Mouse (Mus musculus): ENCODE data around the gene Exoc4.

Gene Exoc4

GRCm38 (mm10) chr6:33248894-33249758, at the start of gene Exoc4:
Gene Exoc4, plus strand, starts transcription at chr6:33249085.
- in situ Hi-C loops (cut with MboI; ENCODE audit: unreplicated experiment in 2 of 2), result no loop called here

GRCm38 (mm10) chr6:33218780-33219179, 30.1 kb upstream of the Exoc4 start:
- in situ Hi-C loops (cut with MboI; ENCODE audit: unreplicated experiment in 2 of 2), result no loop called here

GRCm38 (mm10) chr6:33226700-33227099, 22.2 kb upstream of the Exoc4 start:
- in situ Hi-C loops (cut with MboI; ENCODE audit: unreplicated experiment in 2 of 2), result no loop called here

GRCm38 (mm10) chr6:33227371-33227770, 21.5 kb upstream of the Exoc4 start:
- in situ Hi-C loops (cut with MboI; ENCODE audit: unreplicated experiment in 2 of 2), result no loop called here

DNA sequence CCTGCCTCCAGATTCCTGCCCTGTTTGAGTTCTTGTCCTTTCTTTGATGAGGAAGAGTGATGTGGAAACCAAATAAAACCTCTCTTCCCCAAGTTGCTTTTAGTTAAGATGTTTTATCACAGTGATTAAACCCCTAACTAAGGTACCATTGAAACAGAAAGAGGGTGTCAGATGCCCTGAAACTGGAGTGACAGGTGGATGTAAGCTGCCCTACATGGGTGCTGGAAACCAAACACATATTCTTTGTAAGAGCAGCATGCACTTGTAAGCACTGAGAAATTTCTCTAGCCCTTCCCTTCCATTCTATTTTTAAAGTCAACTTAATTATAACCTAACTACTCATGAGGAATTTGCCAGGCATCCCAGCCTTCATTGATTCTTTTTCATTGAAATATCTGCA, 7.6 kb upstream of the Exoc4 start:
- in situ Hi-C loops (cut with MboI; ENCODE audit: unreplicated experiment in 2 of 2), result no loop called here

DNA sequence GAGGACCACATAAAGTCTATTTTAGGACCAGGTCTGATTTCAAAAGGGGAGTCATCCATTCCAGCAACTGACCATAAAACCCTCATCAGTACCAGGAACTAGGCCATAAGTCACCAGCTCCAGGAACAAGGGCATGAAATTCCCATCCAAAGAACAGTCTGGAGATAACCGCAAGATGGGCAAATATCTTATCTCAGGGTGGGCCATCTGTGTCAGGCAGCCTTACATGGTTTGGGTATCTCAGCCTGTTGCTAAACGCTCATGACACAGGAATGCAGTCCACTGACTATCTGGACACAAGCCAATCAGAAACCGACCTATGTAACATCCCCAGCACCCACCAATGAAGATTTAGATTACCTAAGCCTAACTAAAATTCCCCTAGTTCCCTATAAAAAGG, 4.3 kb upstream of the Exoc4 start:
- in situ Hi-C loops (cut with MboI; ENCODE audit: unreplicated experiment in 2 of 2), result no loop called here

DNA sequence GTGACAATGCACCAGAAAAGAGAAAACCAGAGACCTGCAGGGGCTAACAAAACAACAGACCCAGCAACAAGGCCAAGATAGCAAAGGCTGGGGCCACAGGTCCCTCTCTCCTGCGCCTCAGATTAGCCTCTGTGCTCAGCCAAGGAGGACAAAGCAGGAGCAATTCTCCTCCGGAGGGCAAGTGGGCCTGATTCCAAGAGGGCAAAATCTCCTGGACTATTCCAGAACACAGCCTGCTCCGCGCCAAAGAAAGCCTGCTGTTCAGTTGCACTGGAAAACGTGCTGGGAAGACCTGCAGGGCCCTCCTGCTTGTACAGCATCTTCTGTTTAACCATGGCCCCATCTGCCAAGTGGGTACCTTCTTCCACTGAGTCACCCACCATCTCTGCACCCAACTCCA, 1.7 kb upstream of the Exoc4 start:
- in situ Hi-C loops (cut with MboI; ENCODE audit: unreplicated experiment in 2 of 2), result no loop called here

- in situ Hi-C loops (cut with MboI; ENCODE audit: unreplicated experiment in 2 of 2), result no loop called here
These were observed 1.1 kb upstream of the Exoc4 start for GRCm38 (mm10) chr6:33247576-33248355.

DNA sequence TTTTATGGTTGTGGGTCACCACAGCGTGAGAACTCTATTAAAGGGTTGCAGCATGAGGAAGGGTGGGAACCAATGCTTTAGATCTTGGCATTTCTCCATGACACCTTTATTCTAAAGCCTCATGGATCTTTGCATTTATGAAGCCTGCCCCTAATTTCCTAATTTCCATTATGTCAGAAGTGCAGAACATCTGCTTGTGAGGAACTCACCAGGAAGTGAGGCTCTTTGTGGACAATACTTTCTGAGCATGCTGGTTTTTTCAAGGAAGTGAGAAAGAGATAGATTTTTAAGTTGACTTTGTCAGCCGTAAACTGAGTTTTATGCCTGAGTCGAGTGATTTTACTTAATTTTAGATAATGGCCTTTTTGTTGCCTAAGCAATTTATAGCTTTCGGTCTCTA, 7.8 kb downstream of the Exoc4 start:
- in situ Hi-C loops (cut with MboI; ENCODE audit: unreplicated experiment in 2 of 2), result loop anchor here (10.0 to 25.0 kb wide), 4 partner anchors 192 to 1606 kb away; partner anchors contain the start of genes Chchd3 (in 1 of the 2) and Tmem140 (in 1 of the 2)

- in situ Hi-C loops (cut with MboI; ENCODE audit: unreplicated experiment in 2 of 2), result loop anchor here (10.0 to 25.0 kb wide), 4 partner anchors 192 to 1605 kb away; partner anchors contain the start of genes Chchd3 (in 1 of the 2) and Tmem140 (in 1 of the 2)
These were observed 8.3 kb downstream of the Exoc4 start for GRCm38 (mm10) chr6:33257076-33257789.

DNA sequence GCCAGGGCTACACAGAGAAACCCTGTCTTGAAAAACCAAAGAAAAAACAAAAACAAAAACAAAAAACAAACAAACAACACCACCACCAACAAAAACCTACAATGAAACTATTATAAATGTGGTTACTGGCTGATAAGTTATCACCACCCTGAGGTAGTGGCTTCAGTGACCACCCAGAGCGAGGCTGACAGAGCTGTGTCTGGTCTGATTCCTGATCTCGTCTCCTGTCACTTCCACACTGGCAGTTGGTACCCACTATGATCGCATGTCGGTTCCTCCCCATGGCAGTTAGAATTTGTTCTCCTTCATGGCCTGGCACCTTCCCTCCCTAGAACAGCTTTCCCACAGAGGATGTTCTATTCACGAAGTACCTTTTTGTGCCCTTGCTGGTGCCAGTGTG, 11.0 kb downstream of the Exoc4 start:
- in situ Hi-C loops (cut with MboI; ENCODE audit: unreplicated experiment in 2 of 2), result loop anchor here (10.0 to 25.0 kb wide), 4 partner anchors 195 to 1602 kb away; partner anchors contain the start of genes Chchd3 (in 1 of the 2) and Tmem140 (in 1 of the 2)

- in situ Hi-C loops (cut with MboI; ENCODE audit: unreplicated experiment in 2 of 2), result loop anchor here (25.0 kb wide), 2 partner anchors 1499 to 1601 kb away; partner anchors contain the start of gene Tmem140 (in 1 of the 2)
These were observed 12.7 kb downstream of the Exoc4 start for GRCm38 (mm10) chr6:33261606-33262005.

- in situ Hi-C loops (cut with MboI; ENCODE audit: unreplicated experiment in 2 of 2), result loop anchor here (25.0 kb wide), 2 partner anchors 1502 to 1598 kb away; partner anchors contain the start of gene Tmem140 (in 1 of the 2)
These were observed 15.1 kb downstream of the Exoc4 start for GRCm38 (mm10) chr6:33263950-33264349.

DNA sequence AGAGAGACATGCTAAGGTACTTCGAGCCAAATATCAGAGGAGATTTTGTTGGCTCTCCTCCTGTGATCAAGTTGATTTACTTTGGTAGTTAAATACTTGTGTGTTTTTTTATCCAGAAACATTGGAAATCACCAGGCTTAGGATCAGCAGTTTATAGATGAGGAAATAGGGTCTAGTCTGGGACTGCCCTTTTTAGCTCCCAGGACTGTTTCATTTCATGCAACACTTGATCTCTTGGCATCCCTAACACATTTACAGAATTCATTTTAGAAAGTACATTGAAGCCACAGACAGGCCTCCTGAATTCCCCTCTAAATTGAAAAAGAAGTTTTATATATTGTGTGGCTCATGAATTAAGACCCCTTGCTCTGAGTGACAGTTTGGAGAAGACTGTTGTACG, 15.5 kb downstream of the Exoc4 start:
- in situ Hi-C loops (cut with MboI; ENCODE audit: unreplicated experiment in 2 of 2), result loop anchor here (25.0 kb wide), 2 partner anchors 1502 to 1598 kb away; partner anchors contain the start of gene Tmem140 (in 1 of the 2)

- in situ Hi-C loops (cut with MboI; ENCODE audit: unreplicated experiment in 2 of 2), result loop anchor here (25.0 kb wide), 2 partner anchors 1505 to 1595 kb away; partner anchors contain the start of gene Tmem140 (in 1 of the 2)
These were observed 18.7 kb downstream of the Exoc4 start for GRCm38 (mm10) chr6:33267571-33267970.

DNA sequence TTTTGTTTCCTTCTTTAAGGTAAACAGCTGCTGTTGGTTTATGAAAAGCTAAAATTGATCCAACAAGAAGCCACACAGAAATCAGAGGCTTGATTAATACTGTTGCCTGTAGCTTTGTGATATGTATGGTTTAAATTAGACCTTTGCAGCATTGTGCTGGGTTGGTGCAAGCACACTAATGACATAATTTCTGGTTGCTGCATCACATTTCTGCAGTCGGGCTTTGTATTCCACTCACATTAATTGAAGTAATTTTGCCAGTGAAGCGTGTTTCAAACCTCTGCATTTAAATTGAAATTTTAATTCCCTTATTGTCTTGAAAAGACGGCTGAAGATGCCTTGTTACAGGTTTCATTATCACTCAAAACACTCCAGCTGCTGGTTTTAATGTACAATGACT, 34.6 kb downstream of the Exoc4 start:
- in situ Hi-C loops (cut with MboI; ENCODE audit: unreplicated experiment in 2 of 2), result no loop called here

DNA sequence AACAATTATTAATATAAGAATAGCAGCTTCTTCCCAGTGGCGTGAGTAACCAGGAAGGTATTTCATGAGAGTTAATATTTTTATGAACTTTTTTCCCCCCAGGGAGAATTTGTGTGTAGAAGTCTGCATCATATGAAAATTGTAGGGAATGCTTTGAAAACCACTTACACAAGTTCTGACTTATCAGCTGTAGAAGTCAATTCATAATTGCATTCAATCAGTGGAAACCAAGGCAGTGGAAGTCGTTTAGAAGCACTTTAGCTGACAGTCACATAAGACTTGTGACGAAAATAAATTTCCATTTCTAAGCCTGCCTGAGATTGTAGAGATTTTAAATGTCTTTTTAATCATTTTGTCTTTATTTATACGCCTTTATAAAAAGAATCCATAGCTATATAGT, 35.1 kb downstream of the Exoc4 start:
- in situ Hi-C loops (cut with MboI; ENCODE audit: unreplicated experiment in 2 of 2), result no loop called here

GRCm38 (mm10) chr6:33286376-33286775, 37.5 kb downstream of the Exoc4 start:
- in situ Hi-C loops (cut with MboI; ENCODE audit: unreplicated experiment in 2 of 2), result no loop called here

- in situ Hi-C loops (cut with MboI; ENCODE audit: unreplicated experiment in 2 of 2), result no loop called here
These were observed 45.7 kb downstream of the Exoc4 start for GRCm38 (mm10) chr6:33294626-33295025.

DNA sequence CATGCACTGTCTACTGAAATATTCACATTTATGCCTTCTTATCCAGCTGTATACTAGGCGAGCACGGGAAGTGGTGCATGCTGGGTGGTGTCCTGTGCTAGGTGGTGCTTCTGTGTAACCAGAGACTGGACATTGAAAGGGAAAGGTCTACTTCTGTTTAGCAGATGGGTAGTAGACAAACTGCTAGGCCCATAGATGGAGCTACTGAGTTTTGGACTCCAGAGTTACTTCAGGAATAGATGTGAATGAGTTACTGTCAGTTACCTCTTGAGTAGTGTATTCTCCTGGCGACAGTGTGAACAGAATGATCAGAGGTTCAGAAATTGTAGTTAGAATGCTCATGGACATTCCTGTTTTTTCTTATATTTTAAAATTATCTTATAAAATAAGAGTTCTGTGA, 48.7 kb downstream of the Exoc4 start:
- in situ Hi-C loops (cut with MboI; ENCODE audit: unreplicated experiment in 2 of 2), result no loop called here

All from v-Abl transformed pro-B cells (cell line).